Comparison of ENCODE assay signal across 12 mouse cellular contexts in the genomic region with DNA sequence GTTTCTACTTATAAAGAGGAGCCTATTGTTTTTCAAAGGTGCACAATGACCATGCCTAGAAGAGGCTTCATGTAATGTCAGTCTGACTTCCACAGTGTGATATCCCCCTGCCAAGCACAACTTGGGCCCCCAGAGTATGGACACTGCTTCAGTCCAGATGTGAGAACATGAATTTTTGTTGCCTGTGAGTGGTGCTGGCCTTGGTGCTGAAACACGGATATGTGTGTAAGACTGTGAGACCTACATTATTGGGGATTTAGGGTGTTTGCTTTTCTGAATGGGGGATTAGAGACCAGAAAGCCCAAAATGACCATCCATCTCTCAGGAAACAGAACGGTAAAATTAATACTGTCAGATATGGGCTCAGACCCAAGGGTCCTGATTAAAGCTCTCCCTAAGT. TPM values are rescaled to one million over a fixed set of nuclear protein-coding genes. Genes with fewer than 3 reads are reported as not detected.
A peak's percentile ranks its signal among the peaks of the same experiment; 100 is the strongest.
DNase-seq lines count a peak whose midpoint lies in the region; ATAC-seq and TF ChIP-seq lines count a peak whose summit lies in the region.
"Had no signal": no experiment of that assay in that cellular context is flagged by ENCODE, and none has a peak within 500 bp of the region (broad histone marks: within the 10 kb centered on the region; RNA-seq: fewer than 3 reads in every experiment).

No protein-coding gene starts in this region.

- TF ChIP-seq CTCF in lung, postnatal 0 days (IDR thresholded peaks at IDR 0.05) = no peak
- TF ChIP-seq CTCF in lung, adult 2 months (IDR thresholded peaks at IDR 0.05; ENCODE audit: insufficient read depth, low read length) = no peak

- TF ChIP-seq POLR2A in lung, adult 2 months (IDR thresholded peaks at IDR 0.05; ENCODE audit: borderline replicate concordance, extremely low read depth, low read depth, low read length) = no peak

- WGBS in forebrain, embryonic 11.5 days = 66% methylated on average over 2 of the region's 2 CpGs
- 56% methylated on average over 2 of the region's 2 CpGs for WGBS in forebrain, embryonic 16.5 days
- WGBS in lung, postnatal 0 days = 38% methylated on average over 2 of the region's 2 CpGs
- 58% methylated on average over 2 of the region's 2 CpGs for WGBS in lung, adult 2 months

- no peaks in the 10 kb centered on the region for H3K9me3 ChIP-seq in forebrain, embryonic 11.5 days (ENCODE audit: control insufficient read depth, low read length)
- no peaks in the 10 kb centered on the region for H3K9me3 ChIP-seq in forebrain, embryonic 16.5 days (ENCODE audit: control insufficient read depth, low read length)
- no peaks in the 10 kb centered on the region for H3K9me3 ChIP-seq in lung, postnatal 0 days (ENCODE audit: low read length)
- H3K9me3 ChIP-seq: heart, embryonic 15.5 days had no signal

- DNase-seq in forebrain, embryonic 11.5 days (ENCODE audit: low spot score) = peak; percentile 71
- DNase-seq in lung, postnatal 0 days (ENCODE audit: low spot score) = peak; percentile 12
- no peak for DNase-seq in lung, adult 2 months
- peak; percentile 61 for DNase-seq in NIH3T3 (ENCODE audit: low read depth)
- DNase-seq in kidney, postnatal 4 days = peak; percentile 80 to 81
- no peak for DNase-seq in cerebellum, adult 11 months
- DNase-seq in cerebellum, postnatal 36 days = no peak
- DNase-seq: left cerebral cortex, postnatal 4 days; right cerebral cortex, adult 18-20 months had no signal

- H3K27ac ChIP-seq in forebrain, embryonic 11.5 days (ENCODE audit: low read depth, low read length) = no peak overlapping the region
- no peak overlapping the region for H3K27ac ChIP-seq in forebrain, embryonic 16.5 days (ENCODE audit: low read length)
- H3K27ac ChIP-seq in lung, postnatal 0 days (ENCODE audit: low read length) = no peak overlapping the region
- H3K27ac ChIP-seq: heart, embryonic 15.5 days had no signal

- no peaks in the 10 kb centered on the region for H3K4me1 ChIP-seq in forebrain, embryonic 11.5 days (replicated peaks; ENCODE audit: control insufficient read depth, insufficient read depth, low read length)
- peaks cover under 1% of the 10 kb centered on the region; the same call in 1 of the 2 replicates for H3K4me1 ChIP-seq in forebrain, embryonic 16.5 days (replicated peaks; ENCODE audit: control insufficient read depth, insufficient read depth, low read length)
- H3K4me1 ChIP-seq in lung, postnatal 0 days (ENCODE audit: insufficient read depth, low read depth, low read length) = no peaks in the 10 kb centered on the region
- no peaks in the 10 kb centered on the region for H3K4me1 ChIP-seq in lung, adult 2 months (ENCODE audit: control insufficient read depth, insufficient read depth, low read length)
- H3K4me1 ChIP-seq: heart, embryonic 15.5 days had no signal

- no peak overlapping the region for H3K4me3 ChIP-seq in forebrain, embryonic 11.5 days (ENCODE audit: low read depth, low read length)
- no peak overlapping the region for H3K4me3 ChIP-seq in forebrain, embryonic 16.5 days (replicated peaks; ENCODE audit: low read length)
- no peak overlapping the region for H3K4me3 ChIP-seq in lung, postnatal 0 days (ENCODE audit: low read depth, low read length)
- no peak overlapping the region for H3K4me3 ChIP-seq in lung, adult 2 months (replicated peaks; ENCODE audit: extremely low read depth, low read depth, low read length)
- H3K4me3 ChIP-seq: heart, embryonic 15.5 days had no signal

- H3K27me3 ChIP-seq in forebrain, embryonic 11.5 days (ENCODE audit: control insufficient read depth, insufficient read depth, low read length) = no peaks in the 10 kb centered on the region
- no peaks in the 10 kb centered on the region for H3K27me3 ChIP-seq in forebrain, embryonic 16.5 days (replicated peaks; ENCODE audit: control insufficient read depth, insufficient read depth, low read length)
- no peaks in the 10 kb centered on the region for H3K27me3 ChIP-seq in lung, postnatal 0 days (replicated peaks; ENCODE audit: insufficient read depth, low read length)

- no peak for TF ChIP-seq EP300 in lung, postnatal 0 days (IDR thresholded peaks at IDR 0.05)

- H3K4me2 ChIP-seq in forebrain, embryonic 11.5 days (ENCODE audit: low read depth, low read length, severe bottlenecking) = no peak overlapping the region
- no peak overlapping the region for H3K4me2 ChIP-seq in forebrain, embryonic 16.5 days (ENCODE audit: low read length)
- H3K4me2 ChIP-seq in lung, postnatal 0 days (replicated peaks; ENCODE audit: low read depth, low read length) = no peak overlapping the region
- H3K4me2 ChIP-seq: heart, embryonic 15.5 days had no signal

- no peaks in the 10 kb centered on the region for H3K36me3 ChIP-seq in forebrain, embryonic 11.5 days (ENCODE audit: control insufficient read depth, insufficient read depth, low read length)
- no peaks in the 10 kb centered on the region for H3K36me3 ChIP-seq in forebrain, embryonic 16.5 days (ENCODE audit: control insufficient read depth, insufficient read depth)
- H3K36me3 ChIP-seq in lung, postnatal 0 days (ENCODE audit: insufficient read depth, low read length) = no peaks in the 10 kb centered on the region
- H3K36me3 ChIP-seq: heart, embryonic 15.5 days had no signal

- no peak for ATAC-seq in forebrain, embryonic 11.5 days (replicated peaks; ENCODE audit: low FRiP score)
- ATAC-seq in forebrain, embryonic 16.5 days = no peak
- no peak for ATAC-seq in lung, postnatal 0 days

- H3K9ac ChIP-seq in forebrain, embryonic 11.5 days (ENCODE audit: low read length) = no peak overlapping the region
- no peak overlapping the region for H3K9ac ChIP-seq in forebrain, embryonic 16.5 days (replicated peaks; ENCODE audit: low read depth, low read length)
- no peak overlapping the region for H3K9ac ChIP-seq in lung, postnatal 0 days (replicated peaks; ENCODE audit: low read depth)
- H3K9ac ChIP-seq: heart, embryonic 15.5 days had no signal

RNA-seq across cellular contexts. Expression of a gene that starts 6.1 kb away (rescaled TPM):
- 8.2 and 8.9 TPM in 2 replicates for polyA plus RNA-seq in forebrain, embryonic 11.5 days (2014; fragmentation: Nextera tagmentation; extraction: Ambion mirVana)
- polyA plus RNA-seq in forebrain, embryonic 16.5 days (2015; fragmentation: Nextera tagmentation; extraction: Ambion mirVana) = 45.4 and 48.1 TPM in 2 replicates
- polyA plus RNA-seq in lung, postnatal 0 days (2015; fragmentation: Nextera tagmentation; extraction: Ambion mirVana) = not detected in 2 replicates
- polyA plus RNA-seq in lung, adult 2 months (2012; rRNA removed) = 0.15 TPM in 1 of 2 replicates, not detected in the other
- polyA plus RNA-seq: heart, embryonic 15.5 days; large intestine, adult 2 months had no signal

Comparison
In these comparisons a context has a peak if more than half of its experiments do, and no peak if none do; other contexts are left out.
1. DNase-seq: peak in forebrain, embryonic 11.5 days (single experiment), lung, postnatal 0 days (single experiment), NIH3T3 (single experiment) and kidney, postnatal 4 days (2 of 2); none in lung, adult 2 months (single experiment), cerebellum, adult 11 months (single experiment) and cerebellum, postnatal 36 days (0 of 2).